Mouse (Mus musculus) lung, embryonic 14.5 days (tissue): ENCODE measurements around the gene Hecw2. TPM values are rescaled to one million over a fixed set of nuclear protein-coding genes. Genes with fewer than 3 reads are reported as not detected.

Source experiments
- ATAC-seq: fragments of 200-750 bp; cut with Nextera tagmentation; 2 replicates; pipeline ENCODE4 v1.8.0; 2017; ENCODE audit warnings: mild to moderate bottlenecking, moderate TSS enrichment, moderate library complexity; ENCODE audit not compliant: insufficient read depth
- DNase-seq: peaks from one replicate; pipeline ENCODE4 v3.0.0-alpha.2; 2015
- H3K27ac ChIP-seq: fragments of 300-500 bp; sonication (generic); 2 replicates; pipeline ENCODE4 v1.5.1; 2014; ENCODE audit warnings: low read depth, mild to moderate bottlenecking, moderate library complexity
- H3K27me3 ChIP-seq: fragments of 300-500 bp; sonication (generic); 2 replicates; pipeline ENCODE4 v1.6.1; 2014; ENCODE audit warnings: low read length, control low read depth; ENCODE audit not compliant: insufficient read depth
- H3K36me3 ChIP-seq: fragments of 300-500 bp; sonication (generic); 2 replicates; pipeline ENCODE4 v1.6.1; 2014; ENCODE audit warnings: control low read depth; ENCODE audit not compliant: insufficient read depth
- H3K4me1 ChIP-seq: fragments of 300-500 bp; sonication (generic); 2 replicates; pipeline ENCODE4 v1.6.1; 2014; ENCODE audit warnings: antibody characterized with exemption, control low read depth; ENCODE audit not compliant: insufficient read depth
- H3K4me2 ChIP-seq: fragments of 300-500 bp; sonication (generic); 2 replicates; pipeline ENCODE4 v1.6.1; 2014; ENCODE audit warnings: mild to moderate bottlenecking
- H3K4me3 ChIP-seq: fragments of 300-500 bp; sonication (generic); 2 replicates; pipeline ENCODE4 v1.5.1; 2014; ENCODE audit warnings: low read depth, low read length
- H3K9ac ChIP-seq: fragments of 300-500 bp; sonication (generic); 2 replicates; pipeline ENCODE4 v1.6.1; 2014
- H3K9me3 ChIP-seq: fragments of 300-500 bp; sonication (generic); 2 replicates; pipeline ENCODE4 v1.6.1; 2016; ENCODE audit warnings: low read depth, low read length, control low read depth
- CTCF ChIP-seq: IDR thresholded peaks from 2 replicates; pipeline ENCODE4 v1.5.1; 2016; ENCODE audit warnings: antibody characterized with exemption, low read depth
- WGBS: fragments of 180-500 bp; shearing (Covaris S2); extraction: QIAGEN DNeasy Blood & Tissue Kit; methylation state at CpG from one replicate; pipeline ENCODE4 v1.1.7; 2014; 5-methylcytosine and 5-hydroxymethylcytosine counted together
- polyA plus RNA-seq: library from polyadenylated mRNA; unstranded; fragments of >200 nt; fragmentation: Nextera tagmentation; extraction: Ambion mirVana; gene quantifications from 2 replicates; pipeline ENCODE4 v1.2.1, GENCODE M21; 2014

Hecw2 gene
- polyA plus RNA-seq, 1 experiment from 2014 or later = 5.8 TPM

- no peak for TF ChIP-seq CTCF
- Histone ChIP-seq H3K9ac (no peak overlapping the region), H3K4me1 (no peaks in the 10 kb centered on the region), H3K36me3 (no peaks in the 10 kb centered on the region), H3K9me3 (no peaks in the 10 kb centered on the region), H3K4me2 (no peak overlapping the region), H3K27ac (no peak overlapping the region), H3K4me3 (no peak overlapping the region), H3K27me3 (no peaks in the 10 kb centered on the region)
- no peak for DNase-seq
- 65% methylated on average over 4 of the region's 4 CpGs for WGBS
- no peak for ATAC-seq
Measured at GRCm38 (mm10) chr1:54133802-54134436, 61.0 kb downstream of the Hecw2 start.

- Histone ChIP-seq H3K4me2 (no peak overlapping the region), H3K27me3 (no peaks in the 10 kb centered on the region), H3K36me3 (no peaks in the 10 kb centered on the region), H3K4me1 (no peaks in the 10 kb centered on the region), H3K27ac (no peak overlapping the region), H3K4me3 (no peak overlapping the region), H3K9ac (no peak overlapping the region), H3K9me3 (no peaks in the 10 kb centered on the region)
- ATAC-seq (no peak), DNase-seq (no peak)
- 69% methylated on average over 5 of the region's 5 CpGs for WGBS
- TF ChIP-seq CTCF = no peak
Measured at GRCm38 (mm10) chr1:54128714-54129431, 66.1 kb downstream of the Hecw2 start.

GRCm38 (mm10) chr1:54126991-54127742, 67.8 kb downstream of the Hecw2 start:
- TF ChIP-seq CTCF = no peak
- Histone ChIP-seq H3K9ac (no peak overlapping the region), H3K27ac (no peak overlapping the region), H3K36me3 (no peaks in the 10 kb centered on the region), H3K4me3 (no peak overlapping the region), H3K4me1 (no peaks in the 10 kb centered on the region), H3K27me3 (no peaks in the 10 kb centered on the region), H3K4me2 (no peak overlapping the region), H3K9me3 (no peaks in the 10 kb centered on the region)
- 77% methylated on average over 10 of the region's 10 CpGs for WGBS
- ATAC-seq = no peak
- no peak for DNase-seq

GRCm38 (mm10) chr1:54122551-54122950, 72.4 kb downstream of the Hecw2 start:
- no peaks in the 10 kb centered on the region for H3K4me1 ChIP-seq
- TF ChIP-seq CTCF = no peak
- H3K4me3 ChIP-seq = no peak overlapping the region
- DNase-seq (no peak), ATAC-seq (no peak)
- H3K27me3 ChIP-seq = no peaks in the 10 kb centered on the region
- H3K9me3 ChIP-seq = no peaks in the 10 kb centered on the region
- H3K36me3 ChIP-seq = no peaks in the 10 kb centered on the region
- no peak overlapping the region for H3K4me2 ChIP-seq
- WGBS = 89% methylated on average over 2 of the region's 2 CpGs
- H3K9ac ChIP-seq = no peak overlapping the region
- H3K27ac ChIP-seq = no peak overlapping the region

- WGBS = 83% methylated on average over 5 of the region's 5 CpGs
- Histone ChIP-seq H3K27ac (no peak overlapping the region), H3K4me1 (no peaks in the 10 kb centered on the region), H3K4me3 (no peak overlapping the region), H3K9ac (no peak overlapping the region), H3K9me3 (no peaks in the 10 kb centered on the region), H3K4me2 (no peak overlapping the region), H3K27me3 (no peaks in the 10 kb centered on the region), H3K36me3 (no peaks in the 10 kb centered on the region)
- DNase-seq = no peak
- ATAC-seq = no peak
- TF ChIP-seq CTCF = no peak
Measured at GRCm38 (mm10) chr1:54121071-54121730, 73.8 kb downstream of the Hecw2 start.

GRCm38 (mm10) chr1:54119638-54120320, 75.2 kb downstream of the Hecw2 start:
- Histone ChIP-seq H3K27me3 (no peaks in the 10 kb centered on the region), H3K4me1 (no peaks in the 10 kb centered on the region), H3K9ac (no peak overlapping the region), H3K4me3 (no peak overlapping the region), H3K36me3 (no peaks in the 10 kb centered on the region), H3K4me2 (no peak overlapping the region), H3K9me3 (no peaks in the 10 kb centered on the region), H3K27ac (no peak overlapping the region)
- WGBS = 68% methylated on average over 9 of the region's 9 CpGs
- no peak for TF ChIP-seq CTCF
- DNase-seq (no peak), ATAC-seq (no peak)
